Mouse (Mus musculus): Measurements from ENCODE around the gene Gm20422.

GRCm38 (mm10) chr8:69815396-69815795, 40.7 kb upstream of the Gm20422 start:
- TF ChIP-seq CTCF (IDR thresholded peaks at IDR 0.05; ENCODE audit: borderline replicate concordance, control insufficient read depth, extremely low read depth, insufficient read depth, low read length, poor library complexity) (no peak), POLR2A (IDR thresholded peaks at IDR 0.05; ENCODE audit: control insufficient read depth, extremely low read depth, insufficient read depth, low read length, poor library complexity) (no peak)
